Mouse (Mus musculus) kidney, adult 9 months (tissue): ENCODE data around the gene Itga7.

Experiments used
- DNase-seq: peaks from one replicate; pipeline ENCODE4 v3.0.0; 2022

Itga7 gene

GRCm38 (mm10) chr10:128933574-128933973, at the start of gene Itga7:
Itga7 (plus strand) TSS chr10:128933818.
- no peak for DNase-seq

DNA sequence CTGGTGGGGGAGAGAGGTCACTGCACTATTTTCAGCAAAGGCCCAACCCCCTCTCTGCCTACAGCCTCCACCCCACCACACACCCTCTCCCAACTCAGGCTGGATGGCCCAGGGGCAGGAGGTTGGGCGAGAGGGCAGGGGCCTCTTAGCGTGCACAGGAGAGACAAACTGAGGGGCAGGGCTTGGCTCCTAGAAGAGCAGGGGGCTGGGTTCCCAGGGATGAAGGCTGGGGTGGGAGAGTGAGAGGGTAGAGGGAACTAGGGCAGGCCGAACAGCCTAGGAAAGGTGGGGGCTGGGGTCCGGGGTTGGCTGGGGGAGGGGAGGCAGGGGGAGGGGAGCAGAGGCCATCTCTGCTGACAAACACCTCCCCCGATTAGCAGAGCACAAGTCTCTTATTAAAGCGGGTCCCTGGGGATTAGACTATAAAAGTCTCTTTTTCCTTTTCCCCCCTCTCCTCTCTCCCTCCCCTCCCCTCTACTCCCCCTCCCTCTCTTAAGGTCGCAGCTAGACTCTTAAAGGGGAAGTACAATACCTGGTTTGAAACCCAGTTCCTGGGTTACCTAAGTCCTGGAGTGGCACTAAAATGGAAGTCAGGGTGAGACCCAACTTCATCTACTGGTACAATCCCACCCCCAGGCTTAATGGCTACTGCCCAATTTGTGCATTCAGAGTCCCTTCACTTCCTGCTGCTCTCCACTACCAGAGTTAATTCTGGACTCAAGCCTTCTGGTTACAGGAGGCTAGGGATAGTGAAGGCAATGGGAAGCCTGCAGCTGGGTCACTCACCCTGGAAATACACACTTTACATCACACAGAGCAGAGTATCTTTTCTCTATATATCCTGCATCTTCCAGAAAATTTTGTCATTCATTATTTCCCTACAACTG, 44.4 kb upstream of the Itga7 start:
- no peak for DNase-seq

GRCm38 (mm10) chr10:128889846-128890245, 43.8 kb upstream of the Itga7 start:
- no peak for DNase-seq

- no peak for DNase-seq
These were observed 43.0 kb upstream of the Itga7 start for GRCm38 (mm10) chr10:128890383-128891295.

DNA sequence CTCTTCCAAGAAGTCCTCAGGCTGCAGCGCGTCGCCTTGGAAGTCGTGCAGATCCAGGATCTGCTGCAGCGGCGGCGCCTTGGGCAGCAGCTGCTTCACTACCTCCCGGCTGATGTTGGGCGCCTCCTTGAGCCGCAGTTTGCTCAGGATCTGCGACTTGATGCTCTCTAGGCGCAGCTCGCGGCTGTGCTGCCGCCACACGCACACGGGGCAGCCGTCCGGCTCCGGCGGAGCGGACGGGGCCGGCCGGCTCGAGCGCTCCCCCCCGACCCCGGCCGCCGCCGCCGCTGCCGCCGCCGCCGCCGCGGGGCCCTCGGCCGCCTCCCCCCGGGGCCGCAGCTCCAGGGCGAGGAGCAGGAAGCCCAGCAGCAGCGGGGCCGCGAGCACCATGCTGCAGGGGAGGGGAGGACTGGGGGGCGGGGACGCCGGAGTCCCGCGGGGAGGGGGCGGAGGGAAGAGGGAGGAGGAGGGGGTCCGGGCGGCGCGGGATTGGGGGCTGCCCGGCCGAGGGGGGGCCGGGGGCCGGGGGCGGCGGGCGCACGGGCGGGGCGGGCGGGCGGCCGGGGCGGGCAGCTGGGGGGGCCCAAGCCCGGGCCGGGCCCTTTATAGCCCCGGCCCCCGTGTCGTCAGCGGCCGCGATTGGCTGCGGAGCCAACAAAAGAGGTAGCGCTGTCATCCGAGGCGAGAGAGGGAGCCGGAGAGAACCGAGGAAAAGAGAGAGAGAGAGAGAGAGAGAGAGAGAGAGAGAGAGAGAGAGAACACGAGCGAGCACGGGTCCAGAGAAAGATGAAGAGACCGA, 42.1 kb upstream of the Itga7 start, which contains the start of gene Gdf11:
Gene Gdf11 (minus strand): TSS at position 423 of the 799 bp plus-strand sequence.
- DNase-seq, result no peak

- DNase-seq, result no peak
These were observed 41.4 kb upstream of the Itga7 start for GRCm38 (mm10) chr10:128892246-128892645.

GRCm38 (mm10) chr10:128895437-128895836, 38.2 kb upstream of the Itga7 start:
- DNase-seq, result peak; percentile 96

GRCm38 (mm10) chr10:128895952-128896693, 37.5 kb upstream of the Itga7 start:
- peak; percentile 65 for DNase-seq

- no peak for DNase-seq
These were observed 36.8 kb upstream of the Itga7 start for GRCm38 (mm10) chr10:128896807-128897206.

GRCm38 (mm10) chr10:128897501-128897900, 36.1 kb upstream of the Itga7 start:
- no peak for DNase-seq

- DNase-seq, result peak; percentile 93
These were observed 33.7 kb upstream of the Itga7 start for GRCm38 (mm10) chr10:128899759-128900490.

- peak; percentile 20 for DNase-seq
These were observed 32.9 kb upstream of the Itga7 start, which contains the start of gene Cd63 for GRCm38 (mm10) chr10:128900698-128901097. Cd63 (plus strand) TSS chr10:128900989.

GRCm38 (mm10) chr10:128901409-128901808, 32.2 kb upstream of the Itga7 start:
- no peak for DNase-seq

- DNase-seq, result peak; percentile 71
These were observed 31.1 kb upstream of the Itga7 start for GRCm38 (mm10) chr10:128902409-128902988.

GRCm38 (mm10) chr10:128904812-128905211, 28.8 kb upstream of the Itga7 start:
- peak; percentile 79 for DNase-seq

- peak; percentile 91 for DNase-seq
These were observed 24.7 kb upstream of the Itga7 start for GRCm38 (mm10) chr10:128908778-128909448.

GRCm38 (mm10) chr10:128909567-128910028, 24.0 kb upstream of the Itga7 start:
- DNase-seq, result peak; percentile 95

DNA sequence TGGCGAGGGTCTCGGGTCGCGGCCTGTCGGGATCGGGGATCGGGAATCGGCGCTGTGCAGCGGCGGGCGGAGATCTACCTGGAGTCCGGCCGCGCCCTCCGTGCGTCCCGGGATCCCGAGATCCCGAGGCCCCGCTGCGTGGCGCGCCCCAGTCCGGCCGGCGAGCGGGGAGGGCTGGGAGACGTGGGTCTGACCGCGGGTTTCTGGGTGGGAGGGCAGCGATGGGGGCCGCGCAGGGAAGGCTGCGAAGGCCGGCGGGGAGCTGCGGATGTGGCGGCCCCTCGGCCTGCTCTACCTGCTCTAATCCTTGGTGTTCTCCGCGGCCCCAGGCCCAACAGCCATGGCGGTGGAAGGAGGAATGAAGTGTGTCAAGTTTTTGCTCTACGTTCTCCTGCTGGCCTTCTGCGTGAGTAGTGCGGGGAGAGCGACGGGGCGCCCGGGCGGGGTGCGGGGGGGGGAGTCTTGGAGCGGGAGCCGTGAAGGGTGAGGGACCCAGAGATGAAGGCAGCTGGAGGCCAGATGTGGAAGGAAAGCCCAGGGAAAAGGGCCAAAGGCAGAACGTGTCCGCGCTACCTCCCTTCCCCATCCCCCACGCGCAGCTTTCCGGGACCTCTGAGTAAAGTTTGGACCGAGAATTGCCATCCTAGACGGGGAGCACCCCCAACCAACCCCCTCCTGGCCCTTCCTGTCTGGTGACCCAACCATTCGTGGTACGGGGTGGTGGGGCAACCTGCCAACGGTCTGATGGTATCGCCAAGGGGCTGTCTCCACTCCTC, 23.4 kb upstream of the Itga7 start:
- DNase-seq, result peak; percentile 64

GRCm38 (mm10) chr10:128911430-128911829, 22.2 kb upstream of the Itga7 start:
- DNase-seq, result no peak
